Mouse (Mus musculus) embryonic fibroblast, embryonic 13.5 days (primary cell): ENCODE measurements around the gene Vip. TPM values are rescaled to one million over a fixed set of nuclear protein-coding genes. Genes with fewer than 3 reads are reported as not detected.

Experiments
- H3K27ac ChIP-seq: 2 replicates; pipeline ENCODE4 v1.5.1; 2012; ENCODE audit warnings: low read length, control low read depth, inconsistent platforms; ENCODE audit not compliant: insufficient read depth
- H3K4me1 ChIP-seq: 2 replicates; pipeline ENCODE4 v1.6.1; 2011; ENCODE audit warnings: low read length; ENCODE audit not compliant: control insufficient read depth, insufficient read depth
- H3K4me3 ChIP-seq: 2 replicates; pipeline ENCODE4 v1.5.1; 2011; ENCODE audit warnings: mild to moderate bottlenecking, control low read depth, low read length; ENCODE audit not compliant: insufficient read depth
- CTCF ChIP-seq: IDR thresholded peaks from 2 replicates; pipeline ENCODE4 v1.5.1; 2011; ENCODE audit warnings: mild to moderate bottlenecking, control low read depth, low read length, moderate library complexity, borderline replicate concordance; ENCODE audit not compliant: insufficient read depth
- POLR2A ChIP-seq: IDR thresholded peaks from 2 replicates; pipeline ENCODE4 v1.6.1; 2011; ENCODE audit warnings: low read depth, mild to moderate bottlenecking, control low read depth, low read length, moderate library complexity
- polyA plus RNA-seq: library from polyadenylated mRNA; stranded (reverse); fragments of >200 nt; gene quantifications from 2 replicates; pipeline ENCODE4 v1.2.4, GENCODE M21; 2011; ENCODE audit warnings: low read depth; ENCODE audit not compliant: missing spikeins, insufficient read length

Gene Vip
- 0.97 TPM in 1 of 2 replicates, not detected in the other for polyA plus RNA-seq

- Histone ChIP-seq H3K4me3 (no peak within 1 kb of the TSS), H3K4me1 (no peaks in the 10 kb centered on the region)
- TF ChIP-seq CTCF: no peak
- no peak for TF ChIP-seq POLR2A
Observed at GRCm38 (mm10) chr10:5639112-5639511, at the start of gene Vip. Gene Vip, plus strand, starts transcription at chr10:5639218.

DNA sequence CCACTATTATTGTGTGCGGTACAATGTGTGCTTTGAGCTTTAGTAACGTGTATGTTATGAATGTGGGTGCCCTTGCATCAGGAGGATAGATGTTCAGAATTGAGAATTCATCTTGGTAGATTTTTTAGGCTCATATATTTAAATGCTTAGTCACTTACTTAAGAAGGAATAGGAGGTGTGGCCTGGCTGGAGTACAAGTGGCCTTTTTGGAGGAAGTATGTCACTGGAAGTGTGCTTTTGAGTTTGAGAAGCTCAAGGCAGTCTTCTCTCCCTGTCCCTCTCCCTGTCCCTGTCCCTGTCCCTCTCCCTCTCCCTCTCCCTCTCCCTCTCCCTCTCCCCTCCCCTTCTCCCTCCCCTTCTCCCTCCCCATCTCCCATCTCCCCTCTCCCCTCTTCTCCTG lies 48.0 kb upstream of the Vip start:
- no peak for TF ChIP-seq CTCF
- TF ChIP-seq POLR2A: no peak
- peak overlapping the region; percentile 47; the same call in 1 of the 2 replicates for H3K27ac ChIP-seq
- peaks cover 2% of the 10 kb centered on the region for H3K4me1 ChIP-seq
- H3K4me3 ChIP-seq: no peak overlapping the region

More at GRCm38 (mm10) chr10:5639112-5639511, at the start of gene Vip:
- H3K27ac ChIP-seq: no peak within 1 kb of the TSS

- Histone ChIP-seq H3K4me1 (peaks cover 2% of the 10 kb centered on the region), H3K4me3 (no peak overlapping the region), H3K27ac (peak overlapping the region; percentile 60; the same call in 1 of the 2 replicates)
- no peak for TF ChIP-seq CTCF
- TF ChIP-seq POLR2A: no peak
Observed at GRCm38 (mm10) chr10:5591996-5592395, 47.0 kb upstream of the Vip start.

- TF ChIP-seq CTCF (no peak), POLR2A (no peak)
- Histone ChIP-seq H3K27ac (no peak within 1 kb of the TSS), H3K4me3 (no peak within 1 kb of the TSS), H3K4me1 (peaks cover 2% of the 10 kb centered on the region)
Observed at GRCm38 (mm10) chr10:5593464-5593863, 45.6 kb upstream of the Vip start, which contains the start of gene Myct1. Gene Myct1, plus strand, starts transcription at chr10:5593775.

DNA sequence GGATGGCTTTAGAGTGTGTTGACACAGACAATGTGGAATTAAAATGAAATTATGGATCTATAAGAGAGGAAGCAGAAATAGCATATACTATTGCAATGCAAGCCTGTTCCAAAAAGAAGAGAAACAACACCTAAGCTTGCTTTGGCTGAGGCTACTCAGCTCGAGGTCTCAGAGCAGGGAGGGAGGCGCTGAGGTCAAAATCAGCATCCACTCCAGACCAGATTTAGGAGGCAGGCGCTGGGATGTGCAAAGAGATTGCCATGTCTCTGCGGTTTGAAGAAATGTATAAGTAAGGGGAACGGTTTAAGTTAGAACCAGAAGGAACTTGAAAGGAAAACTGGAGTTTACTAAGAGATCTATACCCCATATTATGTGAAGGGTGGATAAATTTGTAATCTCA lies 44.6 kb upstream of the Vip start:
- no peak overlapping the region for H3K27ac ChIP-seq
- TF ChIP-seq CTCF (no peak), POLR2A (no peak)
- H3K4me3 ChIP-seq: no peak overlapping the region
- peaks cover 2% of the 10 kb centered on the region for H3K4me1 ChIP-seq

GRCm38 (mm10) chr10:5596559-5596958 lies 42.5 kb upstream of the Vip start:
- H3K27ac ChIP-seq: no peak overlapping the region
- H3K4me1 ChIP-seq: peaks cover 2% of the 10 kb centered on the region
- no peak overlapping the region for H3K4me3 ChIP-seq
- TF ChIP-seq POLR2A: no peak
- no peak for TF ChIP-seq CTCF

GRCm38 (mm10) chr10:5600123-5600522 lies 38.9 kb upstream of the Vip start:
- Histone ChIP-seq H3K4me3 (no peak overlapping the region), H3K4me1 (no peaks in the 10 kb centered on the region), H3K27ac (no peak overlapping the region)
- TF ChIP-seq POLR2A (no peak), CTCF (no peak)

DNA sequence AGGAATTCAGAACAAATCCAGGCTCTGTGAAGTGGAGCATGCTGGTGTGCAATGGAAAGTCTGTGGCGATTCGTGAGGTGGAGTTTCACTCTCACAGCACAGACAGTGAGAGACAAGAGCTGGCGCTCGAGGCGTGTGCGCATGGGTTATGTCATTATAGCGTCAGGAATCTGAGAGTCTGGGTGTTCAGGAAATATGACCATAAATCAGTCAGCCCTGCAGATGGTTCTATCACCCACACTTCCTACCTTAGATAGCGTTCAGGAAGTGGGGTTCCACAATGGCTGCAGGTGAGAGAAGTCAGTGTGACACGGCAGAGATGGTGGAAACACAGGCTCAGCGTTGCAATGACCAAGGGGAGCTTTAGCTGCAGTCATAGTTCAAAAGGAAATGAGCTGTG lies 35.5 kb upstream of the Vip start:
- Histone ChIP-seq H3K4me3 (no peak overlapping the region), H3K27ac (no peak overlapping the region), H3K4me1 (peaks cover under 1% of the 10 kb centered on the region; the same call in 1 of the 2 replicates)
- TF ChIP-seq CTCF: no peak
- TF ChIP-seq POLR2A: no peak

GRCm38 (mm10) chr10:5604371-5604770 lies 34.6 kb upstream of the Vip start:
- TF ChIP-seq CTCF (no peak), POLR2A (no peak)
- Histone ChIP-seq H3K4me1 (peaks cover 2% of the 10 kb centered on the region; the same call in 1 of the 2 replicates), H3K4me3 (no peak overlapping the region), H3K27ac (no peak overlapping the region)

GRCm38 (mm10) chr10:5608874-5609273 lies 30.1 kb upstream of the Vip start:
- peak overlapping the region; percentile 75 for H3K27ac ChIP-seq
- H3K4me3 ChIP-seq: no peak overlapping the region
- TF ChIP-seq POLR2A: no peak
- no peak for TF ChIP-seq CTCF
- H3K4me1 ChIP-seq: peaks cover 2% of the 10 kb centered on the region; the same call in 1 of the 2 replicates
